Mouse (Mus musculus): ENCODE measurements around the gene Foxf2. TPM values are rescaled to one million over a fixed set of nuclear protein-coding genes. Genes with fewer than 3 reads are reported as not detected.
A peak's percentile ranks its signal among the peaks of the same experiment; 100 is the strongest.

Foxf2 gene
- polyA plus RNA-seq, 1 experiment from 2014 or later: 3.5 TPM

- no peak overlapping the region for H3K27ac ChIP-seq
- no peaks in the 10 kb centered on the region for H3K36me3 ChIP-seq (replicated peaks)
- DNase-seq (ENCODE audit: extremely low spot score, low spot score): no peak
- WGBS: 88% methylated on average over 4 of the region's 4 CpGs
- H3K27me3 ChIP-seq (ENCODE audit: poor library complexity, severe bottlenecking): peaks cover 13% of the 10 kb centered on the region
- H3K9me3 ChIP-seq: no peaks in the 10 kb centered on the region
- no peak overlapping the region for H3K4me3 ChIP-seq
- peaks cover 9% of the 10 kb centered on the region for H3K4me1 ChIP-seq
Measured at GRCm38 (mm10) chr13:31658212-31658611, 32.6 kb downstream of the Foxf2 start.

- H3K36me3 ChIP-seq (replicated peaks): no peaks in the 10 kb centered on the region
- peak; percentile 47 for DNase-seq (ENCODE audit: extremely low spot score, low spot score)
- peaks cover 9% of the 10 kb centered on the region for H3K4me1 ChIP-seq
- no peaks in the 10 kb centered on the region for H3K9me3 ChIP-seq
- peaks cover 13% of the 10 kb centered on the region for H3K27me3 ChIP-seq (ENCODE audit: poor library complexity, severe bottlenecking)
- 7% methylated on average over 3 of the region's 3 CpGs for WGBS
- H3K27ac ChIP-seq: no peak overlapping the region
- H3K4me3 ChIP-seq: no peak overlapping the region
Measured at GRCm38 (mm10) chr13:31658963-31659362, 33.3 kb downstream of the Foxf2 start.

DNA sequence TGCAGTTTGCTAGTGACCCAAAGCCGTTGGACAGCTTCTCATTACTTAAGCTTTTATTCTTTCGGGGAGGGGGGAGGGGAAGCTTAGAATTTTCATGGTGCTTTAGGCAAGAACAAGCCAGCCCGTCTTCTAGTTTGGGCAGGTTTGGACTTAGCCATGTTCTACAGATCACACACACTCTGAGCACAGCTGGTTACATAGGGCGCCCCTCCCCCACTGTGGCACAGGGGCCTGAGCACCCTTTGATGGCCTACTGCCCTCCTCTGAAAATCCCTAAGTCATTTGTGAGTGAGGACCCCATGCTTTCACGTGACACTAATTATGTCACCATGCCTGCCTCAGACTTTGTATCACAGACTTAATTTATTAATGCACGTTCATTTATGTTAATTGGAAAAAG is 35.6 kb downstream of the Foxf2 start:
- DNase-seq (ENCODE audit: extremely low spot score, low spot score): no peak
- no peak overlapping the region for H3K27ac ChIP-seq
- WGBS: 54% methylated on average over 6 of the region's 6 CpGs

GRCm38 (mm10) chr13:31665376-31665775 is 39.8 kb downstream of the Foxf2 start:
- Histone ChIP-seq H3K27me3 (ENCODE audit: poor library complexity, severe bottlenecking) (peaks cover 2% of the 10 kb centered on the region; the same call in 1 of the 2 replicates), H3K4me3 (no peak overlapping the region), H3K9me3 (no peaks in the 10 kb centered on the region), H3K27ac (no peak overlapping the region), H3K4me1 (peaks cover 6% of the 10 kb centered on the region), H3K36me3 (replicated peaks) (no peaks in the 10 kb centered on the region)
- WGBS: 80% methylated on average over 6 of the region's 6 CpGs
- DNase-seq (ENCODE audit: extremely low spot score, low spot score): no peak

More for the DNA sequence above, 35.6 kb downstream of the Foxf2 start:
- Histone ChIP-seq H3K9me3 (no peaks in the 10 kb centered on the region), H3K4me3 (no peak overlapping the region), H3K36me3 (replicated peaks) (no peaks in the 10 kb centered on the region), H3K27me3 (ENCODE audit: poor library complexity, severe bottlenecking) (peaks cover 13% of the 10 kb centered on the region), H3K4me1 (peaks cover 6% of the 10 kb centered on the region)

DNA sequence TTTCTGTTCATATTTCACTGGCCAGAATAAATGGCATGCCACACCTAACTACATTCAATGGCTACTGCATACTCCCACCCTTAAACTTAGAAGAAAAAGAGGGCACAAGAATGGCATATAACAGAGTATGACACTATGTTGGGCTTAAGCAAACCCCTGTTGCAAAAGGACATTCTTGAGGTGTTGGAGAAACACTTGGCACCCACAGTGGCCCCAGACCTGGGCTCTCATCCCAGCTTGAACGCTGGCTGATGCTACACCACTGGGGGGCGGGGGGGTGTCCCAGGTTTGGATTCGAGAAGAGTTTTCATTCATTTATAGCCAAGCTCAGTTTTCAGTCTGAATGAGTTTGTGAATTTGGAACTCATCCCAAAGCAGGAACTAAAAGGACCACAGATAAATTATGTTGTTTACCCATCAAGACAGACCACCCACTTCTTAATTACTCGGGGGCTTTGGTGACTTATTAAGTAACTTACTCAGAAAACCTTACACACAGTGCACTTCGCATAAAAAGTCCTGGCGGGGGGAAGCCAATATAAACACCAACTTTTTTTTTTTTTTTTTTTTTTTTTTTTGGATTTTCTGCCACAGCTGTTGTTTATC is 42.4 kb downstream of the Foxf2 start:
- WGBS: 79% methylated on average over 6 of the region's 6 CpGs

GRCm38 (mm10) chr13:31672093-31672492 is 46.5 kb downstream of the Foxf2 start:
- Histone ChIP-seq H3K27me3 (ENCODE audit: poor library complexity, severe bottlenecking) (no peaks in the 10 kb centered on the region), H3K4me1 (no peaks in the 10 kb centered on the region), H3K4me3 (no peak overlapping the region), H3K9me3 (no peaks in the 10 kb centered on the region), H3K27ac (no peak overlapping the region), H3K36me3 (replicated peaks) (no peaks in the 10 kb centered on the region)
- no peak for DNase-seq (ENCODE audit: extremely low spot score, low spot score)
- 87% methylated on average over 3 of the region's 3 CpGs for WGBS

More for the DNA sequence above, 42.4 kb downstream of the Foxf2 start:
- Histone ChIP-seq H3K27ac (no peak overlapping the region), H3K36me3 (replicated peaks) (no peaks in the 10 kb centered on the region), H3K4me1 (no peaks in the 10 kb centered on the region), H3K4me3 (no peak overlapping the region), H3K9me3 (no peaks in the 10 kb centered on the region), H3K27me3 (ENCODE audit: poor library complexity, severe bottlenecking) (no peaks in the 10 kb centered on the region)
- no peak for DNase-seq (ENCODE audit: extremely low spot score, low spot score)

Small RNA genes within 50 kb of the gene (microRNA-seq; reads per million reads assigned to microRNA genes)
- gene Gm27516: not detected

Other genes starting within 250 kb of the Foxf2 start
- 0.59 and 0.71 TPM in 2 replicates for gene Foxq1, start 69.7 kb upstream of the Foxf2 start, polyA plus RNA-seq (2016; fragmentation: Nextera tagmentation; extraction: Ambion mirVana)
- not detected in 2 replicates for gene A530084C06Rik, start 66.5 kb upstream of the Foxf2 start, polyA plus RNA-seq (2016; fragmentation: Nextera tagmentation; extraction: Ambion mirVana)
- 2.5 and 2.6 TPM in 2 replicates for gene Foxc1, start 180.8 kb downstream of the Foxf2 start, polyA plus RNA-seq (2016; fragmentation: Nextera tagmentation; extraction: Ambion mirVana)